Mouse (Mus musculus): ENCODE measurements at regions not wholly inside any gene's neighbourhood (a gene's known extent, or its start where the extent isn't known, plus 50 kb on each side); places are given as distances from the start of the nearest gene placed in this dataset.

DNA sequence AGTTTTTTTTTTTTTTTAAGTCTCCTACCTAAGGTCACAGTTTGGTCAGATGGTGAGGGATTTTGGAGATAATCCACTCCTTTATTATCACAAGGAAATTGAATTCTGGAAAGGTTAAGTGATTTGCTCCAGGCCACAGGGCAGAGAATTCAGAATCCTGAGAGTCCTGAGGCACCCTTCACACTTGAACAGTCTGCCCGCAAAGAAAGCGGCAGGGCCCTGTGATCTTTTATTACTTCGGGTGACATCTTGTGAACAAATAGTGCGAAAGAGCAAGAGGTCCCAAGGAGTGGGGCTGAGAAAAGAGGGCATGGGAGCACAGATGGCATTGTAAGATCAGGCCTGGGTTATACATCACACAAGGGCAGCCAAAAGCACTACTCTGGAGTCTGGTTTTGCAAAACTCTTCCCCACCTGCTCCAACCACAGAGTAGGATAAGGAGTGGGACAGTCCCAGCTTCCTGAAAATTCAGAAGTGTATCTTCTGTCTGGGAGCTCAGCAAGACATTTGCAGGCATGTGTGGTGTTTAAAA, 150.5 kb upstream of the Wdr11 start:
- TF ChIP-seq UBTF (IDR thresholded peaks at IDR 0.05; ENCODE audit: borderline replicate concordance, insufficient read depth, low read depth, low read length) (no peak), POLR2AphosphoS5 (IDR thresholded peaks at IDR 0.05; ENCODE audit: borderline replicate concordance, low read depth, low read length) (no peak), TCF12 (IDR thresholded peaks at IDR 0.05; ENCODE audit: low read depth, low read length) (no peak), USF1 (IDR thresholded peaks at IDR 0.05; ENCODE audit: low read depth, low read length) (no peak), CHD2 (IDR thresholded peaks at IDR 0.05; ENCODE audit: low read length) (no peak), POLR2A (IDR thresholded peaks at IDR 0.05; ENCODE audit: control insufficient read depth in 1 of 2, insufficient read depth in 1 of 2, low read depth in 1 of 2, low read length in 2 of 2, poor library complexity in 1 of 2) (no peak), MYB (IDR thresholded peaks at IDR 0.05; ENCODE audit: low read depth, low read length) (no peak)

All from MEL (cell line).